Mouse (Mus musculus): ENCODE measurements around the gene Olfr1324.
"Not testable (repeated sequence)": the region's sequence is repeated elsewhere in the genome, so short reads cannot be mapped to it uniquely, and the experiment has no call there.

The Olfr1324 gene

DNA sequence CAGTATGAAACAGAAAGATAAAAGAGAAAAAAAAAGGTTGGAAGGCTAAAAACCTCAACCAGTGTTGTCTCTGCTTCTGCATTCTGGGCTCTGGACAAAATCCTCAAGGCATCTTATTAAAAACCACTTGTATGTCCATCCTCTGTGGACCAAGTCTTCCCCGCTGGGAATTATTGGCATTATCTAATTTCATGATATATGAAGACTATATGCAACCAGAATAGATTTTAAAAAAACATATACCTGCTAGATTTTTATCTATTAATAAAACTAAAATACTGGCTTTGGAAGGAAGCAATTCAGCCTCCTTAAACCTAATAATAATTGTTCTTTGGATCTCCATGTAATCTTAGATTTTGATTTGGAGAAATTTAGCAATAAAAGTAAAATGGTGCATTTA is at the start of gene Olfr1324:
TSS of gene Olfr1324 (minus strand) at position 101 of the 400 bp plus-strand sequence.
- no peak for DNase-seq (ENCODE audit: low spot score)

DNA sequence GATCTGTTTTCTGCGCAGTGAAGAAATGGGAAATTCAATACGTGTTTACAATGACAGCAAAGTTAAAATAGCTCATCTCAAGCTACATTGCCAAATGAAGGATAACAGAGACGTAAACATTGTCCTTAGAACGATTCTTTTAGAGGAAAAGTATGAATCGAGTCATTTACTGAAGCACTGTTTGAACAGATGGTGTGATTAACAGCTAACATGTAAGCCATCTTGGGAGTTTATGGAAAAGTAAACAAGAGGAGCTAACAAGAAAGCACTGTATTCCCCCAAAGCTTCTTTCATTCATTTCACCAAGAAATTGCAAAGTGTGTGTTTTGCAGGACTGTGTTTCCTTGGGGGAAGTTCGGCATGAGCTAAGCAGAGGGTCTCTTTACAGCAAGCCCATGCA is 42.0 kb upstream of the Olfr1324 start:
- DNase-seq (ENCODE audit: low spot score), result not testable (repeated sequence)

DNA sequence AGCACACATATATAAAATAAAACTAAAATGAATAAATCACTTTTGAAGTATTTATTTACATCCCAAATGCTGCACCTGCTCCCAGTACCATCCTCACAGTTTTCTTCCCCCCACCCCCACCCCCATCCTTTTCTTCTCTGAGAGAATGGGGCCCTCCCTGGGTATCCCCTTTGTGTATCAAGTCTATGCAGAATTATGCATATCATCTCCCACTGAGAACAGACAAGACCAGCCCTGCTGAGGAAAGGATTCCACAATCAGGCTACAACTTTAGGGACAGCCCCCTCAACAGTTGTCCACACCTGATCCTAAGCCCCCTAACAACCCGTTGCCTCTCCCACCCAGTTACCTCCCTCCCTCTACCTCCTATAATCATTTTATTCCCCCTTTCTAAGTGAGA is 27.8 kb upstream of the Olfr1324 start:
- DNase-seq (ENCODE audit: low spot score), result no peak

DNA sequence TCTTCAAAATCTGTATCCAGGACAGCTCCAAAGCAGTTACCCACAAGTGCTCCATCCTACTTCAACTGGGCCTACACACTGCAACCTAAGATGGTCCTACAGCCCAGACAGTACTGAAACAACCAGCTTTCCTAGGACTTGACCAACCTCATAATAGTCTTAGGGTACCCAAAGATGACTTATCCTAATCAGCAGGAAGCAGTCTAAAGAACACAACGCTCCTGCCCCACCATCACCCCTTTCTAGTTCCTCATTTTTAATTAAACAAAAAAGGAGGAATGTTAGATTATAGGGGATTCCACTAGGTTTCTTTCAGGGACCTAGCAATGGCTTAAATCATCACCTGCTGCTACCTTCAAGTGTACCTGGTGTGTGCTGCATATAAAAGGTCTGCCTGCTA is 15.1 kb upstream of the Olfr1324 start:
- no peak for DNase-seq (ENCODE audit: low spot score)

DNA sequence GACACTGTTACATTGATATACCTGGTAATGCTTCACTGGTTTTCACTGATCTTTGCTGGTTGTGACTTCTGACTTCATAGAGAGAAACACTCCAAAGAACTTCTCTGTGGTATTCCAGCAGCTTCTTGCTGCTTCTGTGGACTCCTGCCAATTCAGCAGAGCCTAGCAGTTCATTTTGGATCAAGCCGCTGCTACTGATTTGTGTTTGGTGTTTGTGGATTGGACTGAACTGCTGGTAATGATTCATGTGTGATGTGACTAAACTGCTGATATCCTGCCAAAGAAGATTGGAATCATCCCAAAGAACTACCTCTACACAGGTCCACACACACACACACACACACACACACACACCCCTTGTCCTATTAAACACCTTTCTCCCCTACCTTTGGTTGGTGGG is 14.4 kb upstream of the Olfr1324 start:
- DNase-seq (ENCODE audit: low spot score), result no peak

DNA sequence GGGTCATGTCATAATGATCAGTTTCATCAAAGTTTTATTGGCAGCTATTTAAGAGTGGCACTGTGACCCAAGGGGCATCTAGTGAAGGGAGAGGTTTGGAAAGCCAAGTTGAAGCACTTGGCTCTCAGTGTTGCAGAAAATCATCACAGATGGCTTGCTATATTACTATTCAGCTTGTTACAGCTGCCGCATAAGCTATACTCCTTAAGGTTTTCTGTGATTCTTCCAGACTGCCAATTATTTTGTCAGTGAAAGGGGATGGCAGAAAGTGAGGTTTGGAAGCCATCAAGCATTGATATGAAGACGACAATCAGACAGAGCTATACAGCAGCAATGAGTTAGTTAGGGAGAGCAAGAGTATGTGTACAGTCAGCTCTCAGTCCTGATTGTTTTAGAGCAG is 4.2 kb upstream of the Olfr1324 start:
- no peak for DNase-seq (ENCODE audit: low spot score)

DNA sequence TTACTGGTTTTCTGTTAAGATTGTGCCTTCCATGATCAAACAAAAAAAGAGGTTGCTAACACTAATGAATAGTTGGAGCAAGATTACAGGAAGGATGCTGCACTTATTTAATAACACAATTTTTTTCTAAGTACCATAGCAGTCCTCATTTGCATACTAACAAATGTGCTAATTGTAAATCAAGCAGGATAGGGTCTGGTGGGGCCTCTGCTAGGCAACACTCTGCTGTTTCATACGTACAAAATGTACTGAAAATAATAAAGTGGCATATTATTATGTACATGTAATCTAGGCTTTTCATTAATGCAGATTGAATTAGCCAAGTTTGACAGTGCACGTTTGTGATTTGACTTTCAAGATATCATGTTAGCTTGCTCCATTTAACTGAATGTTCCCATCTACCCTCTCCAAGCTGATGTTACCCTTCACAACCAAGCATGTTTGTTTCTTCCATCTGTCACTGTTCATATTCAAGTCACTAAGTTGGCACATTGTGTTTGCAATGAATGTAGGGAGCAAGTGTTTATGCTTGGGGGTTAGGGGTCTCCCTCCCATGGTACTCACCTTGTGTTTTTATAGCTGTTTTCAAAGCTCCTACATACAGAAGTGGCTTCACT is 478 bp downstream of the Olfr1324 start:
- no peak for DNase-seq (ENCODE audit: low spot score)

DNA sequence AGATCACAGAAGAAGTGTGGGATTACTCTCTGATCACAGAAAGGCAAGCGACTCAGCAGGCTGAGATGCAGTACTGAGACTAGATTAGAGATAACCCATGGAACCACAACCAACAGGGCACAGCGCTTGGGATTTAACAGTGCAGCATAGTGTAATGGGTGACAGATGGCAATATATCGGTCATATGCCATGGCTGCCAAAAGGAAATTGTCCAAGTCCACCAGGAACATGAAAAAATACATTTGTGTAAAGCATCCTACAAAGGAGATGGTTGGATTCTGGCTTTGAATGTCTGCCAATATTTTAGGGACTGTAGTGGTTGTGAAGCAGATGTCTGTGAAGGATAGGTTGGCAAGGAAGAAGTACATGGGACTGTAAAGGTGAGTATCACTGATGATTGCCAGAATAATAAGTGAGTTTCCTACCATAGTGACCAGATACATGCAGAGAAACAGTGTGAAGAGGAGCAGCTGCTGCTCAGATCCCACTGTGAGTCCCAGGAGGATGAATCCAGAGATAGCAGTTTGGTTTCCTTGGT is 2.3 kb downstream of the Olfr1324 start:
- no peak for DNase-seq (ENCODE audit: low spot score)

DNA sequence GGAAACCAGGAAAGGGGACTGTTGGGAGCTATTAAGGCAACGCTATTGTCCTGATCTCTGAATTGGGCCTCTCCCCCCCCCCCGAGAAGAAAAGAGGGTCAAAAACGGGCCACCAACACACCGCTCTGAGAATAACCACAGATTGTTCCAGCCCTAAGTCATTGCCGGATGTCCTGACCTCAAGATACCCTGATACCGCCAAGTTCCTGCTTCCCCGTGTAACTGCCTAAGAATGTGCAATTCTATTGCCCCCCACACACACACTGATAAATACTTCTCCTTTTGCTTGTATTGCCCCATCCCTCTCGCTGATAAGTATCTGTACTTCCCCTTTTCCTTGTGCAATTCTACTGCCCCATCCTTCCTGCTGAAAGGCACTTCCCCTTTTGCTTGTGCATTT is 17.9 kb downstream of the Olfr1324 start:
- DNase-seq (ENCODE audit: low spot score), result not testable (repeated sequence)

DNA sequence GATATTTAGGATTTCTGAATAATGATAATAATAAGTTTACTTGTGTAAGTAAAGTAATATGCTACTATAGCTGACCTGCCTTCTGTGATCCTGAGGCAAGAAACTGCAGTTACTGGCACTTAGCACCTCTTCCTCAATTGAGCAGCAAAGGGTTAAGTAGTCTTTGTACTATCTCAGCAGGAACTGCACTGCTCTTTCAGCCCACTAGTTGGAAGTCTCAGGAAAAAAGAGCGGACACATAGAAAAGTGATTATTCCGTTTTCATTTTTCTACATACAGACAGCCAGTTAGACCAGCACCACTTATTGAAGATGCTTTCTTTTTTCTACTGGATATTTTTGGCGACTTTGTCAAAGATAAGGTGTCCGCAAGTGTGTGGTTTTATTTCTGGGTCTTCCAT is 37.7 kb downstream of the Olfr1324 start:
- DNase-seq (ENCODE audit: low spot score), result not testable (repeated sequence)

DNA sequence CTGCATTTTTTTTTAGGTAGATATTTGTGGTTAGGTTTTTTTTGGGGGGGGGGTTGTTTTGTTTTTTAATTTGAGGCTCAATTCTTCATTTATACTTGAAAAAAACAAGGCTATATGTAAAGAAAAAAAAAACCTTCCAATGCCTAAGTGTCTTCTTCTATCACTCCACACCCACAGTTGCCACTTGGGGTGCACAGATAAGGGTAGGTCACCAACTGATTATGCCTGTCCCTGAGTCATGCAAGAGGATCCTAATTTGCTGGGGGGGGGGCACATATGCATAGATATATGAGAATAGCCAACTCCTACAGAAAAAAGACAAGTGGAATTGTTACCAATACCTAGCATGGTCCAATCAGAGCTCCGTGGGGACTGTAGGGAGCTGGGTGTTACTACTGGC is 53.3 kb downstream of the Olfr1324 start:
- DNase-seq (ENCODE audit: low spot score), result no peak

Data from retina, embryonic 14.5 days (tissue).